8 mouse cellular contexts compared by ENCODE assay signal in genomic region chr1:129208406-129208805, GRCm38 (mm10).
DNase-seq lines count a peak whose midpoint lies in the region; ATAC-seq and TF ChIP-seq lines count a peak whose summit lies in the region.

No protein-coding gene starts in this region.

- H3K4me1 ChIP-seq in forebrain, embryonic 12.5 days, result peaks cover 14% of the 10 kb centered on the region
- H3K4me1 ChIP-seq in midbrain, embryonic 16.5 days (ENCODE audit: control insufficient read depth, insufficient read depth, low read length), result peaks cover 9% of the 10 kb centered on the region

- no peak overlapping the region for H3K4me2 ChIP-seq in forebrain, embryonic 12.5 days
- no peak overlapping the region for H3K4me2 ChIP-seq in midbrain, embryonic 16.5 days (ENCODE audit: low read length)

- no peaks in the 10 kb centered on the region for H3K27me3 ChIP-seq in forebrain, embryonic 12.5 days
- H3K27me3 ChIP-seq in midbrain, embryonic 16.5 days (ENCODE audit: control insufficient read depth, insufficient read depth, low read depth, low read length), result no peaks in the 10 kb centered on the region

- DNase-seq in embryo, embryonic 10 days (ENCODE audit: low spot score), result peak; percentile 52
- peak; percentile 16 to 44 for DNase-seq in layer of hippocampus, adult 2 months (ENCODE audit: low spot score in 2 of 2)
- no peak for DNase-seq in kidney, postnatal 25 days
- no peak for DNase-seq in thymus, postnatal 0 days (ENCODE audit: low spot score)
- DNase-seq in cerebellum, adult 11-12 months, result no peak

- WGBS in forebrain, embryonic 12.5 days, result 7% methylated on average over 2 of the region's 2 CpGs
- WGBS in midbrain, embryonic 16.5 days, result 0% methylated on average over 2 of the region's 2 CpGs

- no peak overlapping the region for H3K9ac ChIP-seq in forebrain, embryonic 12.5 days
- H3K9ac ChIP-seq in midbrain, embryonic 16.5 days (ENCODE audit: low read depth, low read length), result peak overlapping the region; percentile 11; the same call in 1 of the 2 replicates

- no peak overlapping the region for H3K4me3 ChIP-seq in forebrain, embryonic 12.5 days (replicated peaks)
- H3K4me3 ChIP-seq in layer of hippocampus, adult 2 months, result no peak overlapping the region
- H3K4me3 ChIP-seq in midbrain, embryonic 16.5 days (ENCODE audit: low read depth, low read length), result no peak overlapping the region

- H3K27ac ChIP-seq in forebrain, embryonic 12.5 days, result peak overlapping the region; percentile 82
- peak overlapping the region; percentile 57 for H3K27ac ChIP-seq in layer of hippocampus, adult 2 months
- peak overlapping the region; percentile 68 for H3K27ac ChIP-seq in midbrain, embryonic 16.5 days (ENCODE audit: low read length)

- H3K9me3 ChIP-seq in forebrain, embryonic 12.5 days, result no peaks in the 10 kb centered on the region
- no peaks in the 10 kb centered on the region for H3K9me3 ChIP-seq in midbrain, embryonic 16.5 days (replicated peaks; ENCODE audit: control insufficient read depth, low read length, poor library complexity, severe bottlenecking)

- ATAC-seq in forebrain, embryonic 12.5 days (ENCODE audit: low FRiP score), result peak; percentile 96
- ATAC-seq in midbrain, embryonic 16.5 days, result peak; percentile 96
- ATAC-seq in megakaryocyte progenitor cell, adult 5-6 weeks (replicated peaks; ENCODE audit: poor library complexity), result no peak

- TF ChIP-seq CTCF in layer of hippocampus, adult 2 months (conservative IDR thresholded peaks at IDR 0.05), result no peak

- H3K36me3 ChIP-seq in forebrain, embryonic 12.5 days (replicated peaks), result no peaks in the 10 kb centered on the region
- H3K36me3 ChIP-seq in midbrain, embryonic 16.5 days (ENCODE audit: control insufficient read depth, insufficient read depth, low read length), result no peaks in the 10 kb centered on the region

Comparison
In these comparisons a context has a peak if more than half of its experiments do, and no peak if none do; other contexts are left out.
1. DNase-seq: peak in embryo, embryonic 10 days (single experiment) and layer of hippocampus, adult 2 months (2 of 2); none in kidney, postnatal 25 days (0 of 2), thymus, postnatal 0 days (single experiment) and cerebellum, adult 11-12 months (single experiment).
2. Peak in every context shown above with its lines, with median percentiles within 50 percentile points of each other: H3K27ac ChIP-seq.